Mouse (Mus musculus): ENCODE results near the gene Tollip. TPM values are rescaled to one million over a fixed set of nuclear protein-coding genes. Genes with fewer than 3 reads are reported as not detected.

Gene Tollip
- polyA plus RNA-seq (2015; fragmentation: Nextera tagmentation; extraction: Ambion mirVana): 15.5 and 18.7 TPM in 2 replicates

GRCm38 (mm10) chr7:141918407-141918806, at the start of gene Tollip:
Gene Tollip, minus strand, starts transcription at chr7:141918507.
- ATAC-seq (no peak), DNase-seq (no peak)
- Histone ChIP-seq H3K9me3 (ENCODE audit: low read length) (no peaks in the 10 kb centered on the region), H3K27me3 (ENCODE audit: insufficient read depth, low read length) (0 out of 2 replicates have a peak, but pooled peaks cover 4% of the 10 kb centered on the region), H3K4me1 (ENCODE audit: insufficient read depth) (no peaks in the 10 kb centered on the region), H3K4me3 (ENCODE audit: low read depth, low read length) (no peak within 1 kb of the TSS), H3K4me2 (ENCODE audit: low read depth, low read length) (no peak within 1 kb of the TSS), H3K27ac (ENCODE audit: low read depth) (no peak within 1 kb of the TSS), H3K36me3 (replicated peaks; ENCODE audit: insufficient read depth, low read length) (no peaks in the 10 kb centered on the region), H3K9ac (replicated peaks) (no peak within 1 kb of the TSS)
- WGBS (ENCODE audit: insufficient replicate concordance): 72% methylated on average over 2 of the region's 2 CpGs
- TF ChIP-seq EP300 (IDR thresholded peaks at IDR 0.05; ENCODE audit: low read depth) (no peak), CTCF (IDR thresholded peaks at IDR 0.05; ENCODE audit: low read depth) (no peak)

GRCm38 (mm10) chr7:141966281-141966680, 48.0 kb upstream of the Tollip start:
- Histone ChIP-seq H3K9ac (replicated peaks) (no peak overlapping the region), H3K4me3 (ENCODE audit: low read depth, low read length) (no peak overlapping the region), H3K9me3 (ENCODE audit: low read length) (no peaks in the 10 kb centered on the region), H3K27me3 (ENCODE audit: insufficient read depth, low read length) (no peaks in the 10 kb centered on the region), H3K36me3 (replicated peaks; ENCODE audit: insufficient read depth, low read length) (no peaks in the 10 kb centered on the region), H3K4me1 (ENCODE audit: insufficient read depth) (no peaks in the 10 kb centered on the region), H3K27ac (ENCODE audit: low read depth) (no peak overlapping the region), H3K4me2 (ENCODE audit: low read depth, low read length) (no peak overlapping the region)
- no peak for TF ChIP-seq CTCF (IDR thresholded peaks at IDR 0.05; ENCODE audit: low read depth)
- no peak for TF ChIP-seq EP300 (IDR thresholded peaks at IDR 0.05; ENCODE audit: low read depth)
- DNase-seq: no peak
- 66% methylated on average over 2 of the region's 2 CpGs for WGBS (ENCODE audit: insufficient replicate concordance)
- no peak for ATAC-seq

GRCm38 (mm10) chr7:141962521-141962920, 44.2 kb upstream of the Tollip start:
- WGBS (ENCODE audit: insufficient replicate concordance): 84% methylated on average over 3 of the region's 3 CpGs
- no peak overlapping the region for H3K9ac ChIP-seq (replicated peaks)
- DNase-seq (no peak), ATAC-seq (no peak)
- TF ChIP-seq CTCF (IDR thresholded peaks at IDR 0.05; ENCODE audit: low read depth) (no peak), EP300 (IDR thresholded peaks at IDR 0.05; ENCODE audit: low read depth) (no peak)
- H3K4me3 ChIP-seq (ENCODE audit: low read depth, low read length): no peak overlapping the region
- no peaks in the 10 kb centered on the region for H3K36me3 ChIP-seq (replicated peaks; ENCODE audit: insufficient read depth, low read length)
- 0 out of 2 replicates have a peak, but pooled peaks cover 3% of the 10 kb centered on the region for H3K27me3 ChIP-seq (ENCODE audit: insufficient read depth, low read length)
- H3K27ac ChIP-seq (ENCODE audit: low read depth): no peak overlapping the region
- no peak overlapping the region for H3K4me2 ChIP-seq (ENCODE audit: low read depth, low read length)
- no peaks in the 10 kb centered on the region for H3K4me1 ChIP-seq (ENCODE audit: insufficient read depth)
- H3K9me3 ChIP-seq (ENCODE audit: low read length): no peaks in the 10 kb centered on the region

GRCm38 (mm10) chr7:141961491-141961890, 43.2 kb upstream of the Tollip start:
- Histone ChIP-seq H3K27me3 (ENCODE audit: insufficient read depth, low read length) (0 out of 2 replicates have a peak, but pooled peaks cover 3% of the 10 kb centered on the region), H3K27ac (ENCODE audit: low read depth) (no peak overlapping the region), H3K4me2 (ENCODE audit: low read depth, low read length) (no peak overlapping the region), H3K4me3 (ENCODE audit: low read depth, low read length) (no peak overlapping the region), H3K9ac (replicated peaks) (no peak overlapping the region), H3K36me3 (replicated peaks; ENCODE audit: insufficient read depth, low read length) (no peaks in the 10 kb centered on the region), H3K9me3 (ENCODE audit: low read length) (no peaks in the 10 kb centered on the region), H3K4me1 (ENCODE audit: insufficient read depth) (no peaks in the 10 kb centered on the region)
- DNase-seq: no peak
- no peak for ATAC-seq
- no peak for TF ChIP-seq EP300 (IDR thresholded peaks at IDR 0.05; ENCODE audit: low read depth)
- TF ChIP-seq CTCF (IDR thresholded peaks at IDR 0.05; ENCODE audit: low read depth): no peak
- WGBS (ENCODE audit: insufficient replicate concordance): 80% methylated on average over 3 of the region's 3 CpGs

- TF ChIP-seq EP300 (IDR thresholded peaks at IDR 0.05; ENCODE audit: low read depth): no peak
- no peak for TF ChIP-seq CTCF (IDR thresholded peaks at IDR 0.05; ENCODE audit: low read depth)
- Histone ChIP-seq H3K9ac (replicated peaks) (no peak overlapping the region), H3K4me1 (ENCODE audit: insufficient read depth) (no peaks in the 10 kb centered on the region), H3K36me3 (replicated peaks; ENCODE audit: insufficient read depth, low read length) (no peaks in the 10 kb centered on the region), H3K27ac (ENCODE audit: low read depth) (no peak overlapping the region), H3K9me3 (ENCODE audit: low read length) (no peaks in the 10 kb centered on the region), H3K27me3 (ENCODE audit: insufficient read depth, low read length) (0 out of 2 replicates have a peak, but pooled peaks cover 3% of the 10 kb centered on the region), H3K4me3 (ENCODE audit: low read depth, low read length) (no peak overlapping the region), H3K4me2 (ENCODE audit: low read depth, low read length) (no peak overlapping the region)
- DNase-seq: no peak
- no peak for ATAC-seq
- WGBS (ENCODE audit: insufficient replicate concordance): 66% methylated on average over 2 of the region's 2 CpGs
Measured at GRCm38 (mm10) chr7:141960926-141961325, 42.6 kb upstream of the Tollip start.

- 73% methylated on average over 1 of the region's 1 CpGs for WGBS (ENCODE audit: insufficient replicate concordance)
- H3K9me3 ChIP-seq (ENCODE audit: low read length): no peaks in the 10 kb centered on the region
- H3K4me2 ChIP-seq (ENCODE audit: low read depth, low read length): no peak overlapping the region
- 0 out of 2 replicates have a peak, but pooled peaks cover 3% of the 10 kb centered on the region for H3K27me3 ChIP-seq (ENCODE audit: insufficient read depth, low read length)
- ATAC-seq (no peak), DNase-seq (no peak)
- H3K36me3 ChIP-seq (replicated peaks; ENCODE audit: insufficient read depth, low read length): no peaks in the 10 kb centered on the region
- H3K9ac ChIP-seq (replicated peaks): no peak overlapping the region
- no peaks in the 10 kb centered on the region for H3K4me1 ChIP-seq (ENCODE audit: insufficient read depth)
- TF ChIP-seq EP300 (IDR thresholded peaks at IDR 0.05; ENCODE audit: low read depth) (no peak), CTCF (IDR thresholded peaks at IDR 0.05; ENCODE audit: low read depth) (no peak)
- H3K27ac ChIP-seq (ENCODE audit: low read depth): no peak overlapping the region
- H3K4me3 ChIP-seq (ENCODE audit: low read depth, low read length): no peak overlapping the region
Measured at GRCm38 (mm10) chr7:141959133-141959532, 40.8 kb upstream of the Tollip start.

Data from liver, postnatal 0 days (tissue).